10 mouse cellular contexts compared by ENCODE assay signal in the genomic region with DNA sequence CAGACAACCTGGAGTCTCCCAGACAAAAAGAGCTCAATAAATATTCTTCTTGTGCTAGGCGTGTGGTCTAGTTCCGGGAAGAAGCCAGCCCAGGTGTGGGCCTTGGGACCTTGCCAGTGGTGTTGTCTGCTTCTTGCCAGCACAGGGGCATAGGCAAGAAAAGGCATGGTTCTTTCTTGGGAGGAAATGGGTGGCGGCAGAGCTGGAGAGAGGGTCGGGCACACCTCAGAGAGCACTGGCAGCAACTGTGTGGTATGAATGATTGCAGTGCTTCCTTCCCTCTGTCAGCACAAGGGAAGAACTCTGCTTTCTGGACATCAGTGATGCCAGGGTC.
DNase-seq lines count a peak whose midpoint lies in the region; ATAC-seq and TF ChIP-seq lines count a peak whose summit lies in the region.
"Had no signal": no experiment of that assay in that cellular context is flagged by ENCODE, and none has a peak within 500 bp of the region (broad histone marks: within the 10 kb centered on the region; RNA-seq: fewer than 3 reads in every experiment).

No protein-coding gene starts in this region.

- no peak for TF ChIP-seq CTCF in thymus, adult 2 months (IDR thresholded peaks at IDR 0.05; ENCODE audit: borderline replicate concordance, control insufficient read depth, extremely low read depth, insufficient read depth, low read length, poor library complexity)

- no peaks in the 10 kb centered on the region for H3K9me3 ChIP-seq in limb, embryonic 15.5 days

- peak; percentile 48 to 61 for DNase-seq in cerebellum, postnatal 14 days
- DNase-seq in thymus, adult 2 months: peak; percentile 70
- no peak for DNase-seq in thymus, postnatal 25 days
- DNase-seq in ovary, postnatal 14 days (ENCODE audit: low spot score): no peak
- DNase-seq in adrenal gland, postnatal 4 days (ENCODE audit: low spot score in 2 of 2): no peak
- DNase-seq: kidney, adult 2 months; lung, adult 18-20 months had no signal

- ATAC-seq in cerebellum, adult (ENCODE audit: insufficient number of reproducible peaks, low FRiP score, low TSS enrichment): no peak
- ATAC-seq in limb, embryonic 15.5 days (ENCODE audit: insufficient number of reproducible peaks, low FRiP score, low TSS enrichment, low read depth): no peak
- ATAC-seq in erythroid progenitor cell, adult 5-6 weeks (replicated peaks; ENCODE audit: low FRiP score, poor library complexity, severe bottlenecking): no peak

- peak overlapping the region; percentile 86 for H3K27ac ChIP-seq in thymus, adult 2 months (ENCODE audit: control insufficient read depth, insufficient read depth, low read length)
- H3K27ac ChIP-seq in limb, embryonic 15.5 days: peak overlapping the region; percentile 38; the same call in 1 of the 2 replicates

- H3K4me1 ChIP-seq in thymus, adult 2 months (replicated peaks; ENCODE audit: control insufficient read depth, insufficient read depth, low read length): peaks cover 87% of the 10 kb centered on the region
- peaks cover 71% of the 10 kb centered on the region for H3K4me1 ChIP-seq in limb, embryonic 15.5 days

- H3K36me3 ChIP-seq in thymus, adult 2 months (ENCODE audit: control insufficient read depth, insufficient read depth, low read length): no peaks in the 10 kb centered on the region
- no peaks in the 10 kb centered on the region for H3K36me3 ChIP-seq in limb, embryonic 15.5 days

- TF ChIP-seq POLR2A in thymus, adult 2 months (IDR thresholded peaks at IDR 0.05; ENCODE audit: control insufficient read depth, extremely low read depth, insufficient read depth, low read length, poor library complexity): no peak

- no peak overlapping the region for H3K4me3 ChIP-seq in thymus, adult 2 months (ENCODE audit: control insufficient read depth, insufficient read depth, low read length)
- H3K4me3 ChIP-seq in limb, embryonic 15.5 days: no peak overlapping the region

- no peak overlapping the region for H3K4me2 ChIP-seq in limb, embryonic 15.5 days

- WGBS in thymus, adult 2 months: 9% methylated on average over 4 of the region's 4 CpGs
- WGBS in limb, embryonic 15.5 days: 24% methylated on average over 4 of the region's 4 CpGs

- H3K27me3 ChIP-seq in thymus, adult 2 months (ENCODE audit: control insufficient read depth, insufficient read depth, low read length): no peaks in the 10 kb centered on the region
- H3K27me3 ChIP-seq in limb, embryonic 15.5 days: no peaks in the 10 kb centered on the region

- no peak overlapping the region for H3K9ac ChIP-seq in limb, embryonic 15.5 days

Comparison
In these comparisons a context has a peak if more than half of its experiments do, and no peak if none do; other contexts are left out.
1. DNase-seq: peak in cerebellum, postnatal 14 days (2 of 2) and thymus, adult 2 months (single experiment); none in thymus, postnatal 25 days (single experiment), ovary, postnatal 14 days (single experiment) and adrenal gland, postnatal 4 days (0 of 2).